Mouse (Mus musculus) midbrain, embryonic 14.5 days (tissue): ENCODE measurements around the gene Bdkrb1. TPM values are rescaled to one million over a fixed set of nuclear protein-coding genes. Genes with fewer than 3 reads are reported as not detected.
A peak's percentile ranks its signal among the peaks of the same experiment; 100 is the strongest.

Experiments used
- ATAC-seq: fragments of 200-750 bp; cut with Nextera tagmentation; 2 replicates; pipeline ENCODE4 v1.8.0; 2017; ENCODE audit warnings: moderate number of reproducible peaks, moderate library complexity; ENCODE audit not compliant: low FRiP score, low TSS enrichment
- DNase-seq: peaks from one replicate; pipeline ENCODE4 v3.0.0-alpha.2; 2015
- H3K27ac ChIP-seq: fragments of 300-500 bp; sonication (generic); replicated peaks from 2 replicates; pipeline ENCODE4 v1.5.1; 2014; ENCODE audit warnings: mild to moderate bottlenecking, low read depth, low read length, moderate library complexity
- H3K27me3 ChIP-seq: fragments of 300-500 bp; sonication (generic); 2 replicates; pipeline ENCODE4 v1.6.1; 2014; ENCODE audit warnings: low read length, control low read depth, mixed read lengths; ENCODE audit not compliant: control insufficient read depth, insufficient read depth
- H3K36me3 ChIP-seq: fragments of 300-500 bp; sonication (generic); 2 replicates; pipeline ENCODE4 v1.6.1; 2014; ENCODE audit warnings: low read length, control low read depth; ENCODE audit not compliant: control insufficient read depth, insufficient read depth
- H3K4me1 ChIP-seq: fragments of 300-500 bp; sonication (generic); 2 replicates; pipeline ENCODE4 v1.6.1; 2014; ENCODE audit warnings: mild to moderate bottlenecking, antibody characterized with exemption, low read length, control low read depth; ENCODE audit not compliant: control insufficient read depth, insufficient read depth
- H3K4me2 ChIP-seq: fragments of 300-500 bp; sonication (generic); 2 replicates; pipeline ENCODE4 v1.6.1; 2014; ENCODE audit warnings: mild to moderate bottlenecking, low read length, moderate library complexity
- H3K4me3 ChIP-seq: fragments of 300-500 bp; sonication (generic); replicated peaks from 2 replicates; pipeline ENCODE4 v1.5.1; 2014; ENCODE audit warnings: low read depth, low read length
- H3K9ac ChIP-seq: fragments of 300-500 bp; sonication (generic); replicated peaks from 2 replicates; pipeline ENCODE4 v1.6.1; 2014; ENCODE audit warnings: mild to moderate bottlenecking, low read length, moderate library complexity
- H3K9me3 ChIP-seq: fragments of 300-500 bp; sonication (generic); 2 replicates; pipeline ENCODE4 v1.6.1; 2016; ENCODE audit warnings: low read length, control low read depth, mixed read lengths; ENCODE audit not compliant: control insufficient read depth
- WGBS: fragments of 180-500 bp; shearing (Covaris S2); extraction: QIAGEN DNeasy Blood & Tissue Kit; methylation state at CpG from one replicate; pipeline ENCODE4 v1.1.7; 2014; 5-methylcytosine and 5-hydroxymethylcytosine counted together
- polyA plus RNA-seq: library from polyadenylated mRNA; unstranded; fragments of >200 nt; fragmentation: Nextera tagmentation; extraction: Ambion mirVana; gene quantifications from 2 replicates; pipeline ENCODE4 v1.2.1, GENCODE M21; 2014

Gene Bdkrb1
- polyA plus RNA-seq, 1 experiment from 2014 or later = not detected

DNA sequence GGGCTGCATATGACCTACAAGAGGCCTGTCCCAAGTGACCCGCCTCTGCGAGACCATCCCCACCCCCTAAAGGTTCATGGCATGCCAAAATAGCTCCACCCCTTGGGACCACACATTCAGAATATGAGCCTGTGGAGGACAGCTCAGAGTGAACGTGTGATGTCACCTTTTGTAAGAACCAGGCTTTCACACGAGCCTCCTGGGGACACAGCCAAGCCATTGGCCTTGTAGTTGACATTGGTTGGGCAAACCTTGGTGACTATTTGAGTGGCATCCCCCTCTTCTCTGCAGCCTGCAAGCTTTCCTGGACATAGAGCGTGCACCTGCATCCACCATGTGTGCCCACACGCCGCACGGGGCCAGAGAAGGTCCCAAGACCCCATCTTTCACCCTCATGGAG, 15.4 kb upstream of the Bdkrb1 start:
- Histone ChIP-seq H3K27ac (no peak overlapping the region), H3K27me3 (no peaks in the 10 kb centered on the region), H3K9me3 (no peaks in the 10 kb centered on the region), H3K36me3 (no peaks in the 10 kb centered on the region), H3K4me1 (no peaks in the 10 kb centered on the region), H3K9ac (no peak overlapping the region), H3K4me3 (no peak overlapping the region), H3K4me2 (no peak overlapping the region)
- DNase-seq (no peak), ATAC-seq (no peak)
- WGBS = 85% methylated on average over 8 of the region's 8 CpGs

DNA sequence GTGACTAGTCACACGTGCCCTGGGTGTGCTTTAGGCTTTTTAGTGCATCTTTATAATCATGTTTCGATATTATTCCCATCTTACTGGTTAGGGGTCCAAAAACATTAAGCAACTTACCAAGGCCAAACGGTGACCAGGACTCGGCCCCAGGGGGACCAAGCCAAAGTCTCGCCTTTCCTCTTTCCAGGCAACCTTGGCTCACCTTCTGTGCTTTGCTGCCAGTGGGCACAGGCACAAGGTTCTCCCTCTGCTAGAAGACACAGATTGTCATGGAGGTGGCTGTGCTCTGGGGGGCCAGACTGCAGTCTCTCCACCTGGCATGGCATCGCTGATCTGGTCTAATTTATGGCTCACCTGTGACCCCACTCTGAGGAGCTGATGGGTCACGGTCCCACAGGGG, 12.1 kb upstream of the Bdkrb1 start:
- Histone ChIP-seq H3K27ac (no peak overlapping the region), H3K4me1 (no peaks in the 10 kb centered on the region), H3K9ac (no peak overlapping the region), H3K36me3 (no peaks in the 10 kb centered on the region), H3K4me2 (no peak overlapping the region), H3K4me3 (no peak overlapping the region), H3K27me3 (no peaks in the 10 kb centered on the region), H3K9me3 (no peaks in the 10 kb centered on the region)
- ATAC-seq (no peak), DNase-seq (no peak)
- WGBS = 93% methylated on average over 7 of the region's 7 CpGs

DNA sequence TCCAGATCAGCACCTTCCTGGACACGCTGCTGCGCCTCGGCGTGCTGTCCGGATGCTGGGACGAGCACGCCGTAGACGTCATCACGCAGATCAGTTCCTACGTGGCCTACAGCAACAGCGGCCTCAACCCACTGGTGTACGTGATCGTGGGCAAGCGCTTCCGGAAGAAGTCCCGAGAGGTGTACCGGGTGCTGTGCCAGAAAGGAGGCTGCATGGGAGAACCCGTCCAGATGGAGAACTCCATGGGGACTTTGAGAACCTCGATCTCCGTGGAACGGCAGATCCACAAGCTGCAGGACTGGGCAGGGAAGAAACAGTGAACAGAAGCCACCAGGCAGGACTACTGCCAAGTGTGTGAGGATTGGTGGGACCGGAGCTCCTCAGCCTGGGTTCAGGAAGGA, 10.5 kb upstream of the Bdkrb1 start:
- Histone ChIP-seq H3K36me3 (no peaks in the 10 kb centered on the region), H3K4me2 (no peak overlapping the region), H3K9me3 (no peaks in the 10 kb centered on the region), H3K4me3 (no peak overlapping the region), H3K27me3 (no peaks in the 10 kb centered on the region), H3K4me1 (no peaks in the 10 kb centered on the region), H3K9ac (no peak overlapping the region), H3K27ac (no peak overlapping the region)
- ATAC-seq = no peak
- DNase-seq = no peak
- 98% methylated on average over 23 of the region's 23 CpGs for WGBS

GRCm38 (mm10) chr12:105593471-105593870, 9.4 kb upstream of the Bdkrb1 start:
- Histone ChIP-seq H3K27ac (no peak overlapping the region), H3K4me2 (no peak overlapping the region), H3K9me3 (no peaks in the 10 kb centered on the region), H3K4me1 (no peaks in the 10 kb centered on the region), H3K9ac (no peak overlapping the region), H3K27me3 (no peaks in the 10 kb centered on the region), H3K4me3 (no peak overlapping the region), H3K36me3 (no peaks in the 10 kb centered on the region)
- DNase-seq (no peak), ATAC-seq (no peak)
- WGBS = 57% methylated on average over 4 of the region's 4 CpGs

DNA sequence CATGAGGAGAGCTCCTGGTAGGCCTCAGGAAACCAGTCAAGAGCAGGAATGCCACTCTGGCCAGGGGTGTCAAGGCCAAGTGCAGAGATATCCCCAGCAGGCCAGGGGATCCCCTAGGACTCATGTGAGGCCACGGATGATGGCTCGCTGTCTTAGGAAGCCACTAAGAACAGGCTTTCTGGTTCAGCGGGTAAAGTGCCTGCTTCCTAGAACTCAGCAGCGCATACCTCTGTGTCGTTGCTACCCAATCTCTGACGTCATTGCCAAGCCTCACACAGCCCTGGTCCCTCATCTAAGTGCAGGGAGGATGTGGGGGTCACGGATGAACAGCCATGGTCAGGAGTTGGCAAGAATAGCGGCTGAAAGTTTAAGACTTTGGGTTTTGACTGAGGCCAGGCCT, 5.8 kb upstream of the Bdkrb1 start:
- Histone ChIP-seq H3K27me3 (no peaks in the 10 kb centered on the region), H3K4me1 (no peaks in the 10 kb centered on the region), H3K36me3 (no peaks in the 10 kb centered on the region), H3K9me3 (no peaks in the 10 kb centered on the region), H3K4me3 (no peak overlapping the region), H3K4me2 (no peak overlapping the region), H3K27ac (no peak overlapping the region), H3K9ac (no peak overlapping the region)
- DNase-seq = no peak
- 78% methylated on average over 8 of the region's 8 CpGs for WGBS
- no peak for ATAC-seq

DNA sequence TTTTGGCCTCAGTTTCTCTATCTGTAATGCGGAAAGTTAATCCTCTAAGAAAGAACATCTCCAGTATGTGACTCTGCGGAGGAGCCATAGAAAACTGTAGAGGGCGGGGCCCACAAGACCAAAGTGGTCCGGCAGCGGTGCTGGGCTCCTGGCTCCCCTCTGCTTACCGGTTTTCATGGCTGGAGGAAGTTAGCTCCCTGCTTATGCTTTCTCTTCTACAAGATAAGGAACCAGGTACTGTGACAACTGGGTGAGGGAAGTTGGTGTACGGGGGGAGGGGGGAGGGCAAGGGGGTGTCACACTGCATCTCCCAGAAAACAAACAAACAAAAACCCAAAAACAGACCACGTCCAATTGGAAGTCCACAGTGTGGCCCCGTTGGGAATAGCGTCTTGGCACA, 4.4 kb upstream of the Bdkrb1 start:
- Histone ChIP-seq H3K9me3 (no peaks in the 10 kb centered on the region), H3K27me3 (no peaks in the 10 kb centered on the region), H3K9ac (no peak overlapping the region), H3K27ac (no peak overlapping the region), H3K4me2 (no peak overlapping the region), H3K4me1 (no peaks in the 10 kb centered on the region), H3K4me3 (no peak overlapping the region), H3K36me3 (no peaks in the 10 kb centered on the region)
- no peak for ATAC-seq
- 83% methylated on average over 10 of the region's 10 CpGs for WGBS
- DNase-seq = no peak

DNA sequence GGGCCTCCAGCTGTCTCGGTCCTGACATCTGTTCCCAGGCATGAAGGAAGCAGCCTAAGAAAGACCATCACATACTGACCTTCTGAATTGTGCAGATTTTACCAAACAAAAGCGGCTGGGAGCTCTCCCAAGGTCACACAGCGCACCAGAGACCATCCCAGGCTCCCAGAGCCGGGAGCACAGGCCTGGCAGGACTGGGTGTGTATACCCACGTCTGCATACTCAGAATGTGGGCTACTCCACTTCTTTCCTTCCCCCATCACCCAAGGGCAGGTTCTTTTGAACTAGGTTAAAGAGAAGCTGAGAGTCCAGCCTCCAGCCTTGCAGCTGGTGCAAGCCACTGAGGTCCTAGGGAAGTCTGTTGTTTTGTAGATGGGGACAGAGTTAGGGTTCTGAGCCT, 3.8 kb upstream of the Bdkrb1 start:
- H3K36me3 ChIP-seq = no peaks in the 10 kb centered on the region
- H3K4me1 ChIP-seq = no peaks in the 10 kb centered on the region
- no peaks in the 10 kb centered on the region for H3K27me3 ChIP-seq
- H3K9me3 ChIP-seq = no peaks in the 10 kb centered on the region
- no peak overlapping the region for H3K4me3 ChIP-seq
- no peak overlapping the region for H3K27ac ChIP-seq
- DNase-seq (no peak), ATAC-seq (no peak)
- H3K9ac ChIP-seq = no peak overlapping the region
- no peak overlapping the region for H3K4me2 ChIP-seq
- 57% methylated on average over 5 of the region's 5 CpGs for WGBS

DNA sequence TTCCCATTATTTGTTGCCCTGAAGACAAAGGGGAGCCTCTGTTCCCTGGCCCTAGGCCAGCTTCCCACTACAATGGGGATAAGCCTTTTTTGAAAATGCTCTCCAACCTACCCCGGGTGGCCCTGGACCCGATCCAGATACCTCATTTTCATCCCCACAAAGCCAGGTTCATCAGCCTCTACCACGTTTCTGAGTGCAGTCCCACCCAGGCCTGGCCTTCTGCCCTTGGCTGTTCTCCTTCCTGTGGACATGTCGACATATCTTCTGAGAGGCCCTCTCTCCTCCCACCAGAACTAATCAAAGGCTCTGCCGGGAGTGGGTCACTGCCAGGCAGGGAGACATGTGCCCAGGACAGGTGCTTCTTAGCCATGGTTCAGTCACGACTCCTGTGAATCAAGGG, 1.3 kb upstream of the Bdkrb1 start:
- 0 out of 2 replicates have a peak, but pooled peaks cover 3% of the 10 kb centered on the region for H3K4me1 ChIP-seq
- no peaks in the 10 kb centered on the region for H3K27me3 ChIP-seq
- WGBS = 47% methylated on average over 6 of the region's 6 CpGs
- H3K36me3 ChIP-seq = no peaks in the 10 kb centered on the region
- H3K4me2 ChIP-seq = no peak overlapping the region
- no peak overlapping the region for H3K9ac ChIP-seq
- ATAC-seq = no peak
- H3K9me3 ChIP-seq = no peaks in the 10 kb centered on the region
- H3K27ac ChIP-seq = no peak overlapping the region
- H3K4me3 ChIP-seq = no peak overlapping the region
- peak; percentile 58 for DNase-seq

- no peak for DNase-seq
- WGBS = 92% methylated on average over 11 of the region's 11 CpGs
- no peaks in the 10 kb centered on the region for H3K9me3 ChIP-seq
Observed at GRCm38 (mm10) chr12:105603904-105604303, 1.0 kb downstream of the Bdkrb1 start.

More at GRCm38 (mm10) chr12:105603904-105604303, 1.0 kb downstream of the Bdkrb1 start:
- Histone ChIP-seq H3K27ac (no peak overlapping the region), H3K36me3 (no peaks in the 10 kb centered on the region), H3K4me3 (no peak overlapping the region), H3K4me1 (0 out of 2 replicates have a peak, but pooled peaks cover 3% of the 10 kb centered on the region), H3K9ac (no peak overlapping the region), H3K27me3 (no peaks in the 10 kb centered on the region), H3K4me2 (no peak overlapping the region)
- ATAC-seq = no peak
